Mouse (Mus musculus) ES-Bruce4 (cell line): ENCODE results near the gene Phxr2. TPM values are rescaled to one million over a fixed set of nuclear protein-coding genes. Genes with fewer than 3 reads are reported as not detected.

Experiments used
- H3K27ac ChIP-seq: 2 replicates; pipeline ENCODE4 v1.5.1; 2012; ENCODE audit warnings: low read length, inconsistent platforms; ENCODE audit not compliant: insufficient read depth
- H3K27me3 ChIP-seq: 2 replicates; pipeline ENCODE4 v1.6.1; 2012; ENCODE audit warnings: mild to moderate bottlenecking, low read length, inconsistent platforms; ENCODE audit not compliant: control insufficient read depth, poor library complexity, insufficient read depth, severe bottlenecking
- H3K36me3 ChIP-seq: 2 replicates; pipeline ENCODE4 v1.6.1; 2012; ENCODE audit warnings: inconsistent platforms, mild to moderate bottlenecking, low read length, moderate library complexity; ENCODE audit not compliant: control insufficient read depth, poor library complexity, insufficient read depth, severe bottlenecking
- H3K4me1 ChIP-seq: one replicate; pipeline ENCODE4 v1.8.1; 2011; ENCODE audit warnings: low read length; ENCODE audit not compliant: control insufficient read depth, insufficient read depth
- H3K4me3 ChIP-seq: 2 replicates; pipeline ENCODE4 v1.5.1; 2011; ENCODE audit warnings: low read depth, mild to moderate bottlenecking, low read length
- H3K9ac ChIP-seq: 2 replicates; pipeline ENCODE4 v1.6.1; 2012; ENCODE audit warnings: low read depth, mild to moderate bottlenecking, inconsistent platforms; ENCODE audit not compliant: poor library complexity, severe bottlenecking
- H3K9me3 ChIP-seq: replicated peaks from 2 replicates; pipeline ENCODE4 v1.6.1; 2012; ENCODE audit warnings: mild to moderate bottlenecking, low read length, inconsistent platforms; ENCODE audit not compliant: control insufficient read depth, poor library complexity, insufficient read depth, severe bottlenecking
- CTCF ChIP-seq: IDR thresholded peaks from one replicate; pipeline ENCODE4 v1.8.1; 2011; ENCODE audit warnings: low read depth, low read length
- EP300 ChIP-seq: IDR thresholded peaks from 2 replicates; pipeline ENCODE4 v1.6.1; 2011; ENCODE audit warnings: low read depth, low read length; ENCODE audit not compliant: insufficient read depth
- POLR2A ChIP-seq: IDR thresholded peaks from one replicate; pipeline ENCODE4 v1.8.1; 2011; ENCODE audit warnings: low read length; ENCODE audit not compliant: insufficient read depth
- polyA plus RNA-seq: library from polyadenylated mRNA; stranded (reverse); fragments of >200 nt; gene quantifications from 2 replicates; pipeline ENCODE4 v1.2.4, GENCODE M21; 2011; ENCODE audit warnings: low read depth; ENCODE audit not compliant: missing spikeins, insufficient read depth, insufficient read length

The Phxr2 gene
- polyA plus RNA-seq, 1 experiment: not detected

- Histone ChIP-seq H3K4me1 (no peaks in the 10 kb centered on the region), H3K27me3 (no peaks in the 10 kb centered on the region), H3K9ac (no peak overlapping the region), H3K36me3 (no peaks in the 10 kb centered on the region), H3K4me3 (no peak overlapping the region), H3K27ac (no peak overlapping the region), H3K9me3 (no peaks in the 10 kb centered on the region)
- no peak for TF ChIP-seq POLR2A
- no peak for TF ChIP-seq EP300
- TF ChIP-seq CTCF: no peak
These were observed 19.5 kb upstream of the Phxr2 start for GRCm38 (mm10) chr10:99145611-99146010.

- H3K27me3 ChIP-seq: no peaks in the 10 kb centered on the region
- no peak overlapping the region for H3K9ac ChIP-seq
- H3K36me3 ChIP-seq: no peaks in the 10 kb centered on the region
- H3K27ac ChIP-seq: no peak overlapping the region
- H3K4me3 ChIP-seq: no peak overlapping the region
- no peaks in the 10 kb centered on the region for H3K4me1 ChIP-seq
- TF ChIP-seq EP300 (no peak), POLR2A (no peak), CTCF (no peak)
- no peaks in the 10 kb centered on the region for H3K9me3 ChIP-seq
These were observed 10.2 kb upstream of the Phxr2 start for GRCm38 (mm10) chr10:99136337-99136736.

- Histone ChIP-seq H3K36me3 (no peaks in the 10 kb centered on the region), H3K27ac (no peak overlapping the region), H3K4me1 (no peaks in the 10 kb centered on the region), H3K9me3 (no peaks in the 10 kb centered on the region), H3K27me3 (no peaks in the 10 kb centered on the region), H3K4me3 (no peak overlapping the region), H3K9ac (no peak overlapping the region)
- TF ChIP-seq EP300 (no peak), CTCF (no peak), POLR2A (no peak)
These were observed 7.3 kb upstream of the Phxr2 start for GRCm38 (mm10) chr10:99133321-99133875.

DNA sequence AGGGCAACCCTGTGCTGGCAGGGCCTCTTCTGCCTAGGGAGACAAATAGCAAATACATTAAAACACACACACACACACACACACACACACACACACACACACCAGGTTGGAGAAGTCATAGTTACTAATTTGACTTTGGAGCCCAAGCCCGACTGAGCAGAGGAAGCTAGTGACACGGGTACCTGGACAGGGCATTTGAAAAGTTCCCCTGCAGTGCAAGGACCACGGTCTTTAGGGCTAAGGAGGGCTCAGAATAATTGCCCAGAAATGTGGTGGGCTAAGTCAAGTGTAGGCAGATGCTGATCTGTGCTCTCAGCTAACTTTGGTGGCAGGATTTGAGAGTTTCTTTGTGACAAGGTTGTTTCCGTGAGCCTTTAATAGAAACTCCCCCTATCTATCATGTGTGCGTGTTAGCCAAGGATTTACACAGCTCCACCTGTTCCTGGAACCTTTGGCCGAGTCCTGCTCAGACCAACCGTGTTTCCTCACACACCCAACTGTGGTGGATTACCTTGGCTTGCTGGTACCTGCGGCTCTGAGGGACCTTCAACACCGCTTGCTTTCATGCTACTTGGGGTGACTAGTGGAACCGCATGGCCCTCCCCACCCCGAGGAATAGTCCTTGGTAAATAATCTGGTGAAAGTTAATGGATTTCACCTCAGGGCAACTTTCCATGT, 6.6 kb upstream of the Phxr2 start:
- H3K27me3 ChIP-seq: no peaks in the 10 kb centered on the region
- no peak overlapping the region for H3K4me3 ChIP-seq
- no peaks in the 10 kb centered on the region for H3K36me3 ChIP-seq
- no peak overlapping the region for H3K27ac ChIP-seq
- no peaks in the 10 kb centered on the region for H3K9me3 ChIP-seq
- no peaks in the 10 kb centered on the region for H3K4me1 ChIP-seq
- no peak overlapping the region for H3K9ac ChIP-seq
- TF ChIP-seq EP300 (no peak), POLR2A (no peak), CTCF (no peak)

DNA sequence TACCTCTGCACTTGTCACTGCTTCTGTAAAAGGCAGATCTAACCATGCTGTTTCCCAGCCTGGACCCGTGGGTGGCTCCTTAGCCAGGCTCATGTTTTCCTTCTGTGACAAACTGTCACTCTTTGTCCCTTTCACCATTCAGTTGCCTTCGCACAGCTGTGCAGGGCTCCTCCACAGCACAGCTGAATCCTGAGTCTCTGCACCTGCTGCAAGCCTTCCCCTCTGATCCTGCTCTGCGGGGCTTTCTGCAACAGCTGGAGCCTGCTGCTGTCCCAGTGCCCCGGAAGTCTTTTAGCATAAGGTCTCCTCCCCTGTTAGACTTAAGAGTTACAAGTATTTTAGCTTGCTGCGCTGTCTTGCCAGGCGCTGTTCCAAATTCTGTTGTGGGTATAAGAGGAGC, 6.1 kb upstream of the Phxr2 start:
- Histone ChIP-seq H3K4me1 (no peaks in the 10 kb centered on the region), H3K36me3 (no peaks in the 10 kb centered on the region), H3K9ac (no peak overlapping the region), H3K27ac (no peak overlapping the region), H3K27me3 (no peaks in the 10 kb centered on the region), H3K9me3 (no peaks in the 10 kb centered on the region), H3K4me3 (no peak overlapping the region)
- TF ChIP-seq CTCF: no peak
- no peak for TF ChIP-seq POLR2A
- no peak for TF ChIP-seq EP300

- H3K4me1 ChIP-seq: no peaks in the 10 kb centered on the region
- no peak overlapping the region for H3K27ac ChIP-seq
- no peaks in the 10 kb centered on the region for H3K27me3 ChIP-seq
- no peak overlapping the region for H3K4me3 ChIP-seq
- no peaks in the 10 kb centered on the region for H3K9me3 ChIP-seq
- TF ChIP-seq CTCF: no peak
- no peak for TF ChIP-seq EP300
- TF ChIP-seq POLR2A: no peak
- no peaks in the 10 kb centered on the region for H3K36me3 ChIP-seq
- H3K9ac ChIP-seq: no peak overlapping the region
These were observed 5.2 kb upstream of the Phxr2 start for GRCm38 (mm10) chr10:99131298-99131697.
